Mouse (Mus musculus): ENCODE data around the gene Rbm48.

- TF ChIP-seq POLR2A (IDR thresholded peaks at IDR 0.05; ENCODE audit: control insufficient read depth, extremely low read depth, insufficient read depth, low read length, poor library complexity) (no peak), CTCF (IDR thresholded peaks at IDR 0.05; ENCODE audit: borderline replicate concordance, control insufficient read depth, extremely low read depth, insufficient read depth, low read length, poor library complexity) (no peak)
These were observed 52.0 kb downstream of the Rbm48 start for GRCm38 (mm10) chr5:3544480-3544769.
